ENCODE assay signal across 16 mouse cellular contexts in genomic region chr14:113457514-113457913, GRCm38 (mm10).
"Had no signal": no experiment of that assay in that cellular context is flagged by ENCODE, and none has a peak within 500 bp of the region (broad histone marks: within the 10 kb centered on the region; RNA-seq: fewer than 3 reads in every experiment).

No protein-coding gene starts in this region.

- ATAC-seq: midbrain, embryonic 16.5 days had no signal

- H3K27me3 ChIP-seq: midbrain, embryonic 12.5 days; neural tube, embryonic 13.5 days; neural tube, embryonic 15.5 days had no signal

- H3K27ac ChIP-seq: midbrain, embryonic 10.5 days; midbrain, embryonic 12.5 days; neural tube, embryonic 13.5 days; neural tube, embryonic 15.5 days had no signal

- H3K4me2 ChIP-seq: lung, embryonic 14.5 days; midbrain, embryonic 12.5 days; neural tube, embryonic 13.5 days; neural tube, embryonic 15.5 days had no signal

- H3K4me3 ChIP-seq: midbrain, embryonic 10.5 days; midbrain, embryonic 12.5 days; myocyte; neural tube, embryonic 13.5 days; neural tube, embryonic 15.5 days had no signal

- H3K4me1 ChIP-seq: midbrain, embryonic 10.5 days; midbrain, embryonic 12.5 days; neural tube, embryonic 13.5 days; neural tube, embryonic 15.5 days had no signal

- H3K9me3 ChIP-seq: midbrain, embryonic 10.5 days; midbrain, embryonic 12.5 days; neural tube, embryonic 13.5 days; neural tube, embryonic 15.5 days had no signal

- H3K9ac ChIP-seq: lung, embryonic 14.5 days; midbrain, embryonic 12.5 days; neural tube, embryonic 13.5 days; neural tube, embryonic 15.5 days had no signal

- H3K36me3 ChIP-seq: midbrain, embryonic 10.5 days; midbrain, embryonic 12.5 days; neural tube, embryonic 13.5 days; neural tube, embryonic 15.5 days had no signal

- DNase-seq: lung, adult 18-20 months; lung, embryonic 14.5 days; lung, postnatal 10 days; lung, postnatal 4 days; midbrain, embryonic 14.5 days; retina, postnatal 1 day; right cerebral cortex, postnatal 14 days; thymus, adult 18-20 months; thymus, postnatal 25 days; thymus, postnatal 4 days had no signal
